Mouse (Mus musculus) heart, adult 2 months (tissue): ENCODE measurements at regions not wholly inside any gene's neighbourhood (a gene's known extent, or its start where the extent isn't known, plus 50 kb on each side); places are given as distances from the start of the nearest gene placed in this dataset.

ENCODE experiments used
- DNase-seq, 2 experiments: peaks; one replicate each; pipeline ENCODE4 v3.0.0; 2021
- H3K27ac ChIP-seq: fragments of 200-600 bp; 2 replicates; pipeline ENCODE4 v1.8.1; 2022
- H3K27me3 ChIP-seq: fragments of 200-500 bp; 2 replicates; pipeline ENCODE4 v1.6.1; 2012; ENCODE audit warnings: mild to moderate bottlenecking, low read length, inconsistent platforms, mixed read lengths; ENCODE audit not compliant: control insufficient read depth, insufficient read depth
- H3K36me3 ChIP-seq: fragments of 200-500 bp; 2 replicates; pipeline ENCODE4 v1.6.1; 2012; ENCODE audit warnings: low read length, inconsistent platforms; ENCODE audit not compliant: control insufficient read depth, insufficient read depth
- H3K4me1 ChIP-seq: fragments of 200-500 bp; 2 replicates; pipeline ENCODE4 v1.6.1; 2011; ENCODE audit warnings: low read length; ENCODE audit not compliant: control insufficient read depth, insufficient read depth
- H3K4me3 ChIP-seq: fragments of 200-600 bp; 2 replicates; pipeline ENCODE4 v1.8.1; 2022
- H3K79me2 ChIP-seq: fragments of 200-500 bp; replicated peaks from 2 replicates; pipeline ENCODE4 v1.6.1; 2012; ENCODE audit warnings: mild to moderate bottlenecking, inconsistent platforms, low read length, moderate library complexity, mixed read lengths; ENCODE audit not compliant: control insufficient read depth, insufficient read depth
- H3K9ac ChIP-seq: fragments of 200-500 bp; 2 replicates; pipeline ENCODE4 v1.6.1; 2012; ENCODE audit warnings: low read depth, mild to moderate bottlenecking, control low read depth, inconsistent platforms, low read length, mixed read lengths
- CTCF ChIP-seq: fragments of 200-600 bp; IDR thresholded peaks from 2 replicates; pipeline ENCODE4 v1.8.1; 2022; ENCODE audit warnings: antibody characterized with exemption, mild to moderate bottlenecking, moderate library complexity
- EP300 ChIP-seq: fragments of 200-500 bp; IDR thresholded peaks from 2 replicates; pipeline ENCODE4 v1.6.1; 2011; ENCODE audit warnings: low read depth, low read length, control low read depth; ENCODE audit not compliant: insufficient read depth
- POLR2A ChIP-seq: fragments of 200-500 bp; IDR thresholded peaks from 2 replicates; pipeline ENCODE4 v1.6.1; 2011; ENCODE audit warnings: mild to moderate bottlenecking, low read depth, low read length, control low read depth; ENCODE audit not compliant: insufficient read depth
- WGBS: fragments of 180-500 bp; shearing (Covaris S2); methylation state at CpG from one replicate; pipeline ENCODE4 v1.1.7; 2018; 5-methylcytosine and 5-hydroxymethylcytosine counted together
- intact Hi-C: fragments of 180-260 bp; cut with DNase I; formaldehyde crosslinking; loops from one replicate; pipeline ENCODE4 v1.15.1; 2025

- no peak overlapping the region for H3K4me3 ChIP-seq
- no peak overlapping the region for H3K27ac ChIP-seq
- no peak for DNase-seq
- H3K9ac ChIP-seq, result no peak overlapping the region
- peaks cover 3% of the 10 kb centered on the region; the same call in 1 of the 2 replicates for H3K27me3 ChIP-seq
- H3K79me2 ChIP-seq, result no peaks in the 10 kb centered on the region
- TF ChIP-seq EP300 (no peak), POLR2A (no peak), CTCF (no peak)
- no peaks in the 10 kb centered on the region for H3K4me1 ChIP-seq
- 17% methylated on average over 11 of the region's 11 CpGs for WGBS
- H3K36me3 ChIP-seq, result no peaks in the 10 kb centered on the region
- intact Hi-C loops, result no loop called here
Measured at GRCm38 (mm10) chr4:125191010-125191409, 63.4 kb upstream of the Zc3h12a start.

- no peak for DNase-seq
- Histone ChIP-seq H3K4me3 (no peak overlapping the region), H3K27me3 (peaks cover 3% of the 10 kb centered on the region; the same call in 1 of the 2 replicates), H3K4me1 (no peaks in the 10 kb centered on the region), H3K36me3 (no peaks in the 10 kb centered on the region), H3K9ac (no peak overlapping the region), H3K27ac (no peak overlapping the region), H3K79me2 (no peaks in the 10 kb centered on the region)
- TF ChIP-seq POLR2A, result no peak
- no peak for TF ChIP-seq EP300
- no peak for TF ChIP-seq CTCF
- intact Hi-C loops, result no loop called here
Measured at GRCm38 (mm10) chr4:125189971-125190370, 62.3 kb upstream of the Zc3h12a start.

- Histone ChIP-seq H3K4me1 (no peaks in the 10 kb centered on the region), H3K9ac (no peak overlapping the region), H3K27me3 (peaks cover 2% of the 10 kb centered on the region; the same call in 1 of the 2 replicates), H3K36me3 (no peaks in the 10 kb centered on the region), H3K4me3 (no peak overlapping the region), H3K79me2 (no peaks in the 10 kb centered on the region), H3K27ac (no peak overlapping the region)
- no peak for TF ChIP-seq CTCF
- TF ChIP-seq POLR2A, result no peak
- no peak for TF ChIP-seq EP300
- intact Hi-C loops, result no loop called here
- 71% methylated on average over 9 of the region's 9 CpGs for WGBS
- no peak for DNase-seq
Measured at GRCm38 (mm10) chr4:125186246-125186645, 58.6 kb upstream of the Zc3h12a start.

- intact Hi-C loops, result no loop called here
- 70% methylated on average over 5 of the region's 5 CpGs for WGBS
- Histone ChIP-seq H3K27ac (no peak overlapping the region), H3K9ac (no peak overlapping the region), H3K27me3 (no peaks in the 10 kb centered on the region), H3K4me3 (no peak overlapping the region), H3K4me1 (no peaks in the 10 kb centered on the region), H3K79me2 (no peaks in the 10 kb centered on the region), H3K36me3 (no peaks in the 10 kb centered on the region)
- DNase-seq, result no peak
- TF ChIP-seq POLR2A, result no peak
- TF ChIP-seq EP300, result no peak
- no peak for TF ChIP-seq CTCF
Measured at GRCm38 (mm10) chr4:125185076-125185475, 57.4 kb upstream of the Zc3h12a start.

GRCm38 (mm10) chr4:125180947-125181346 lies 53.3 kb upstream of the Zc3h12a start:
- Histone ChIP-seq H3K79me2 (no peaks in the 10 kb centered on the region), H3K4me3 (no peak overlapping the region), H3K27ac (no peak overlapping the region), H3K27me3 (no peaks in the 10 kb centered on the region), H3K36me3 (no peaks in the 10 kb centered on the region), H3K4me1 (no peaks in the 10 kb centered on the region), H3K9ac (no peak overlapping the region)
- 88% methylated on average over 6 of the region's 6 CpGs for WGBS
- no peak for DNase-seq
- TF ChIP-seq POLR2A (no peak), EP300 (no peak), CTCF (no peak)
- intact Hi-C loops, result no loop called here

- TF ChIP-seq EP300 (no peak), CTCF (no peak), POLR2A (no peak)
- 94% methylated on average over 3 of the region's 3 CpGs for WGBS
- Histone ChIP-seq H3K4me3 (no peak overlapping the region), H3K79me2 (no peaks in the 10 kb centered on the region), H3K9ac (no peak overlapping the region), H3K36me3 (no peaks in the 10 kb centered on the region), H3K27ac (no peak overlapping the region), H3K27me3 (no peaks in the 10 kb centered on the region), H3K4me1 (no peaks in the 10 kb centered on the region)
- no peak for DNase-seq
- intact Hi-C loops, result no loop called here
Measured at GRCm38 (mm10) chr4:125178552-125178951, 50.9 kb upstream of the Zc3h12a start.
